Mouse (Mus musculus) left cerebral cortex, adult 2 months (tissue): ENCODE data around the gene Hoxb7. TPM values are rescaled to one million over a fixed set of nuclear protein-coding genes. Genes with fewer than 3 reads are reported as not detected.
A peak's percentile ranks its signal among the peaks of the same experiment; 100 is the strongest.

Experiments
- DNase-seq, 2 experiments: peaks; one replicate each; pipeline ENCODE4 v3.0.0; 2021 to 2022; ENCODE audit warnings: low spot score in 2 of 2, mixed read lengths in 1 of 2; ENCODE audit errors: extremely low spot score in 1 of 2
- H3K27ac ChIP-seq: fragments of 200-600 bp; 2 replicates; pipeline ENCODE4 v1.8.1; 2022
- H3K4me3 ChIP-seq: fragments of 200-600 bp; 2 replicates; pipeline ENCODE4 v1.8.1; 2022
- CTCF ChIP-seq: fragments of 200-600 bp; IDR thresholded peaks from 2 replicates; pipeline ENCODE4 v1.8.1; 2022; ENCODE audit warnings: antibody characterized with exemption, mild to moderate bottlenecking, moderate library complexity
- intact Hi-C: fragments of 180-260 bp; cut with DNase I; formaldehyde crosslinking; loops from one replicate; pipeline ENCODE4 v1.15.1; 2025
- total RNA-seq, 2 experiments: library from RNA; stranded (reverse); gene quantifications; 2 replicates each; pipeline ENCODE4 v1.2.3; 2021

The Hoxb7 gene
- total RNA-seq, 2 experiments from 2014 or later: not detected

DNA sequence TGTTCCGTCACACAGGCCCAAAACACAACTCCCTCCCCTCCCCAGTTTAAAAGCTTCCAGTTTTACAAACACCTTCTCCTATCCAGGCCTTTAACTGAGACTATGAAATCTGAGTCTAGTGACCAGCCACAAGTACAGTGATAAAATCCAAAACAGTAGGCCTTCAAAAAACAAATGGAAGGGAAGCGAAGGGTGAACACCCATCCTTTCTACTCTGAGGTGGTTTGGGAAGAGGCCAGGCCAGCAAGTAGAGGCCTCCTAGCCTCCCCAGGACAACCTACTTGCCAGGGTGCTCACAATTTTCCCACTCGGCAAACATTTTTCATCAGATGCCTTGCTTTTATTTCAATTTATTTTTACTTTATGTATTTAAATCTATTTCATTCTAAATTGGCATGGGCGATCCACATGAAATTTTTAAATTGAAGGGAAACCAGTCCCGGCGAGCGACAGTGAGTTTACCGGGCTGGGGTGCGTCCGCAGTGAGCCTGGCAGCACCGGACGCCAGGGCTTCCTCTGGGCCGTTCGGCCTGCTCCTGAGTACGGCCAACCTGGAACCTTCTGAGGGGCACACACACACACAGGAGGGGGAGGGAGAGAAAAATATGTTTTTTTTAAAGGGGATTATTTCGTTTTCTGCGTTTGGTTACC, 4.4 kb downstream of the Hoxb7 start:
- TF ChIP-seq CTCF: no peak
- DNase-seq: no peak
- intact Hi-C loops: no loop called here
- Histone ChIP-seq H3K4me3 (no peak overlapping the region), H3K27ac (no peak overlapping the region)

- Histone ChIP-seq H3K27ac (no peak within 1 kb of the TSS), H3K4me3 (no peak within 1 kb of the TSS)
- no peak for DNase-seq
- intact Hi-C loops: no loop called here
- TF ChIP-seq CTCF: no peak
Measured at GRCm38 (mm10) chr11:96291681-96292564, 5.5 kb downstream of the Hoxb7 start, which contains the start of gene Hoxb6. TSS of gene Hoxb6 (plus strand) at chr11:96292476.

- Histone ChIP-seq H3K4me3 (no peak overlapping the region), H3K27ac (no peak overlapping the region)
- intact Hi-C loops: no loop called here
- DNase-seq: no peak
- no peak for TF ChIP-seq CTCF
Measured at GRCm38 (mm10) chr11:96292565-96293301, 6.3 kb downstream of the Hoxb7 start.

DNA sequence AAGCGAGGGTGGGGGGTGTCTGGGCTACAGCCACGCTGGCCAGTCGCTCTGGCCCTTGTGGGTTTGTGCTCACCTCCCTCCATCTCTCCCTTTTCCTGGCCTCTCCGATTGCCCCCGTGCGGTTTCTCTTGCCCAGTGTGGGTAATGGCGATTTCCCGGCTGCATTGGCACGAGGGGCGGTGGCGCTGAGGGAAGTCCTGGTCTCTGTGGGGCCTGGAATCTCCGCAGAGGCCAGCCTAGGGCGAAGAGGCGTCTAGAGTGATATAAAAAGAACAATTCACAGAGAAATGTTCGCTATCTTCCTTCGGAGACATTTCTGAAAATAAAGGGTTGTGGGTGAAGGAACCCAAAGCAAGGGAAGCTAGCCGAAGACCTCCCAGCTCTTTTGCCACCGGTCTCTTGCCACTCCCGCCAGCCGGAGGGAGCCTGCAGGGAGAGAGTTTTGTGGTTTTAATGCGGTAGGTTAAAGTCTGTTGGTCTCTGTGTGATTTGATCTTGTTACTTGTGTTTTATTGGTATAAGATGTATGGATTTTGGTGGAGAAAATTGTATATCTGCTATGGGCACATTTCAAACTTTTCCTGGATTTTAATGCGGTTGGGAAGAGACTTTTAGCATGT, 7.0 kb downstream of the Hoxb7 start:
- DNase-seq: no peak
- no peak overlapping the region for H3K4me3 ChIP-seq
- intact Hi-C loops: no loop called here
- no peak overlapping the region for H3K27ac ChIP-seq
- TF ChIP-seq CTCF: no peak

GRCm38 (mm10) chr11:96294245-96295091, 8.0 kb downstream of the Hoxb7 start:
- DNase-seq: peak in 1 of 2 experiments; percentile 52

GRCm38 (mm10) chr11:96295092-96295835, 8.8 kb downstream of the Hoxb7 start:
- Histone ChIP-seq H3K27ac (no peak overlapping the region), H3K4me3 (no peak overlapping the region)
- intact Hi-C loops: no loop called here
- no peak for TF ChIP-seq CTCF
- no peak for DNase-seq

More at GRCm38 (mm10) chr11:96294245-96295091, 8.0 kb downstream of the Hoxb7 start:
- peak; percentile 75 for TF ChIP-seq CTCF
- Histone ChIP-seq H3K4me3 (no peak overlapping the region), H3K27ac (no peak overlapping the region)
- intact Hi-C loops: no loop called here

DNA sequence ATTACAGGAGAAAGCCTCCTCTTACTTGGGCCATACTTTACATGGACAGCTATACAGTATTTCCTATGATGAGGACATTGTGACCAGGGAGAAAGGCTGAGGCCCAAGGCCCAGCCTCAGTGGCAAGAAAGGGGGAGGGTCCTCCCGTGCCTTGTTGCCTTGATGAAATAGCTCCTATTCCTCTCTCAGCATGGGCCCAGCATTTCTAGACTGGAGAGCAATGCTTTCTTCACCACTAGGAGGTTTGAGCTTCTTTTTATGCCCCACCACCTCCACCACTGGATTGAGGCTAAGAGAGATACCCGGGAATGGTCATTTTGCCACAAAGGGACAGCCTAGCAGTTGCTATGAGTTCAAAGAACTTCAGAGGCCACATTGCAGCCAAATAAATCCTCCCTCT, 10.6 kb downstream of the Hoxb7 start:
- no peak overlapping the region for H3K27ac ChIP-seq
- intact Hi-C loops: no loop called here
- no peak overlapping the region for H3K4me3 ChIP-seq
- no peak for TF ChIP-seq CTCF
- no peak for DNase-seq

GRCm38 (mm10) chr11:96297428-96297827, 11.0 kb downstream of the Hoxb7 start:
- Histone ChIP-seq H3K27ac (no peak overlapping the region), H3K4me3 (no peak overlapping the region)
- intact Hi-C loops: no loop called here
- DNase-seq: no peak
- TF ChIP-seq CTCF: no peak

DNA sequence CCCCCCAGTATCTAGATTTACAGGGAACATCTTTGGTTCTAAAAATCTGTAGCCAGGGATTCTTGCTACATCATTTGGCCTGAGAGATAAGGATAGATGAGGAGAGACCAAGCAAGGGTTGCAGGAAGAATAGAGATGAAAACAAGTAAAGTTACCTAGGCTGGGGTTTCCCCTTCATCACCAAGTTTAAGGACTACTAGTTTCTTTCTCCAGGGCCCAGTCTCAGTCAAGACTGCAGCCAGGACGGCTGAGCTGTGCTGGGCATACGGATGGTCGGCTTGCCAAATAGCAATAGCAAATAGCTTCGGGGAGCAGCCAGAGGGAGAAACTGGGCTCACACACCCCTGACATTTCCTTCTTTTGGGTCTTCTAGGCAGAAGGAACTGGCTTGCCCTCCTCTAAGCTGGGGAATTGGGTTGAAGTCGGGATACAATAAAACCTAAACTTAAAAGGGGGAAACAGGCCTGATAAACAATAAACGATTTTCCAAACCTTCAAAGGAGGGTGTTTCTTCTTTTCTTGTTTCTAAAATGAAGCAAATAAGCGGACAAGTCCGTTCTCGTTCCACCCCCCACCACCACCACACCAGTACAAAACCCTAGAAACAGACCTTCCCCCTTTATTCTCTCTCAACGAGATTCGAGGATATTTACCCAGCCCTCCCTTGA, 11.7 kb downstream of the Hoxb7 start:
- no peak for TF ChIP-seq CTCF
- Histone ChIP-seq H3K4me3 (no peak overlapping the region), H3K27ac (no peak overlapping the region)
- DNase-seq: no peak
- intact Hi-C loops: no loop called here
